Mouse (Mus musculus) mouse trophoblast stem cell (cell line): ENCODE data around the gene Cdc42ep4.

Source experiments
- in situ Hi-C, 2 experiments: fragments of 300-500 bp; cut with MseI, MboI; formaldehyde crosslinking; loops; 2 replicates in 1 of 2; 3 replicates in 1 of 2; pipeline ENCODE4 v1.15.1; 2025

Cdc42ep4 gene

DNA sequence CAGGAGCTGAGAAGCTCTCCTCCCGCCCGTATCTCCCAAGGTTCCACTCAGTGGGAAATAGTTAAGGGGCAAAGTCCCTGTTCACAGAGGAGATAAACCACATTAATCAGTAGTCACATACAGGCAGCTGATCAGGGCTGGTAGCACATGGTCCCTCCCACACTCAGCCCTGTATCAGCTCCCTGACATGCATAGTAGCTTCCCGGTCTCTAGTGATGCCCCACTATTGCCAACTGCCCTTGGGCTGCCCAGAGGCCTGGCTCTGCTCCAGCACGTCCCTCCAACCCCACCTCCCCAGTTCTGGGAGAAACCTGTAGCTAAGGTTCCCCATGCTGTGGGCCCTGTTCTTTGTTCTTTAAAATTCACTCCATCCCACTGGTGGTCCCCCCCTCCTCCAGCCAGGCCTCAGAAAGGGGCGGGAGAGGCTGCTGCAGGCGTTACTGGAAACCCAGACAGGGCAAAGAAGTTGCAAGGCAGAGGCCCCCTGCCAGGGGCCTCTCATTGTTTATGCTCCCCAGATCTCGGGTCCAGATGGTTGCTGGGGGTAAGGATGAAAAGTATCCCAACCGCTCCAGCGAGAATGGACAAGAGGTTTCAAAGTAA, 1.8 kb downstream of the Cdc42ep4 start:
- in situ Hi-C loops, result no loop called here

DNA sequence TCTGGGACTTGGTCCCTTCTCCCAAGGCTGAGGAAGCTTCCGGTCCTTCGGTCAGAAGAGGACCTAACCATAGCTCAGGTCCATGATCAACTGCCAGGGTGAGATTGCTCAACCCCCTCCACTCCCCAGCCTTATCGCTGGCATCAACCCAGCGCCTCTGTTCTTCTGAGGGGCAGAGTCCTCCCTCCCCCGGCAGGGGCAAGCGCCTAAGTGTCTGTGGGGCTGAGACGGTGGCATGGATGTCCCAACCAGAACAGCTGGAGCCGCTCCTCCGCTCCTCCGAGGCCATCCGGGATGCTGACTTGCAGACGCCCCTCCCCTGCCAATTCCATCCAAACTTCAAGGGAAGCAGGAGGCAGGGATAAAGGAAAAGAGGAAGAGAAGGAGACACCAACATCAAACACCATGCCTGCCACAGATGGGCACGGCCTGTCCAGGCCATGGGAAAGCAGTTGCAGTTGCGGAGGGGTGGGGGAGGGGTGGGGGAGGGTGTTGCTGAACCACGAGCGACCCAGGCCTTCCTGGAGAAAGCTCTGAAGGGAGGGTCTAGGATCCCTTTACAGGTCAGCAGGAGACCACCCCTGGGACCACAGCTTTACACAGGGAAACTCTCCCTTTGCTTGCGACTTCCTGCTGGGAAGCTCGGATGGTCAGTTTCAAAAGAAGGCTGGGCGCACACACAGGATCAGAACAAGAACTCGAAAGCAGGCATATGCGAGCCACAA, 2.7 kb downstream of the Cdc42ep4 start:
- in situ Hi-C loops, result no loop called here

GRCm38 (mm10) chr11:113747725-113748380, 3.8 kb downstream of the Cdc42ep4 start:
- in situ Hi-C loops, result no loop called here

DNA sequence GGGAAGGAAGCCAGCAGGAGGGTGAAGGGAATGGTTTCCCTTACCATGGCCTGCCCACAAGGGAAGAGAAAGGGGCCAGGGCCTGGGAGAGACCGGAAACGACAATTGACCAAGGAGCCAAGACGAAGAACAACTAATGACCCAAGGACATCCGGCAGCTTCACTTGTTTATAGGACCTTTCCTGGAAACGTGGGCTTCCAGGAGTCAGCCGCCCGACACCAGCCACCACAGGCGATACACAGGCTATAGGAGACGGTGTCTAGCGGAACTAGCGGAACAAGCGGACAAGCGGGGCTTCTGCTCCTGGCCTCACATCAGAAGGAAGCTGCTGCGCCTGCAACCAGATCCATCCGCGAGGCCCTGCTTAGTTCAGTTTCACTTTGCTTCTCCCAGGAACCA, 4.6 kb downstream of the Cdc42ep4 start:
- in situ Hi-C loops, result no loop called here

GRCm38 (mm10) chr11:113745961-113746360, 5.7 kb downstream of the Cdc42ep4 start:
- in situ Hi-C loops, result no loop called here

DNA sequence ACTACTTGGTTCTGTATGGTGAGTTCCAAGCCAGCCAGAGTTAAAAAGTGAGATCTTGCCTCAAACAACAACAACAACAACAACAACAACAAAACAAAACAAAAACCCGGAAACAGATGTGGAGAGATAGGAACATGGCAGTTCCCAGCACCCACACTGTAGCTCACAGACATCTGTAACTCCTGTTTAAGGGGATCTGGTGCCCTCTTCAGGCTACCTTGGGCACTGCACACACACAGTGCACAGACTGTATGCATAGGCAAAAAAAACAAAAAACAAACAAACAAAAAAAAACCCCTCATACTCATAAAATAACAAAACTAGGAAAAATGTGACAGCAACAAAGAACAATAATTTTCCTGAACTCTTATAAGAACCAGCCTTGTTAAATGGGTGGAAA, 8.7 kb downstream of the Cdc42ep4 start:
- in situ Hi-C loops, result no loop called here

- in situ Hi-C loops, result no loop called here
Observed at GRCm38 (mm10) chr11:113740100-113740499, 11.6 kb downstream of the Cdc42ep4 start.

- in situ Hi-C loops, result no loop called here
Observed at GRCm38 (mm10) chr11:113739213-113739612, 12.5 kb downstream of the Cdc42ep4 start.

DNA sequence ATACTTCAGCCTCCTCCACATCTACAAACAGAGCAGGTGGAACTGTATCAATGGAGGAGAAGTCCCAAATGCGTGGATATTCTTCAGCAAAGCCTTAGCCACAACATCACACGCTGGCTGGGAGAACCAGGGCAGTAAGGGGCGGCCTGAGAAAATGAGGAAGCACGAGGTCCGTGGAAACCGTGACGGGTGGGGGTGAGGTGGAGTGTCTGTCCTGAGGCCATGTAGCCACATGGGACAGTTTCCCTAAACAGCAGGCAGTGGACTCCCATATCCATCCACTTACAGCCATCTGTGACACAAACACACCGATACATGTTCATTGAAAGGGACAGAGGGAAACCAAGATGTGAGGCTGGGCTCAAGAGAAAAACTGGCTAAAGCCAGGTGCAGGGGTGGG, 13.8 kb downstream of the Cdc42ep4 start:
- in situ Hi-C loops, result no loop called here

DNA sequence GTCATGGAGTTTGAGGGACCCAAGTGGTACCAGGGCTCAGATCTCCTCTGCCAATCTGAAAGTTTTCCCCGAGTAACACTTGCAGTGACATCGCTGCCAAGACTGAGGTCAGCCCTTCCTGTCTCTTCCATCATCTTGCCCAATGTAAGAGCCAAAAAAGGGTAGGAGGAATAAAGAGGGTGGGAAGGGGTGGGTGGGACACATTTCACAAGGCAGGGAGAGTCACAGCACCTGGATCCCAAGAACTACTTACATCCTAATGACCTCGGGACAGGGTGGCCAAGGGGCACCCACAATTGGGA, 14.2 kb downstream of the Cdc42ep4 start:
- in situ Hi-C loops, result no loop called here

DNA sequence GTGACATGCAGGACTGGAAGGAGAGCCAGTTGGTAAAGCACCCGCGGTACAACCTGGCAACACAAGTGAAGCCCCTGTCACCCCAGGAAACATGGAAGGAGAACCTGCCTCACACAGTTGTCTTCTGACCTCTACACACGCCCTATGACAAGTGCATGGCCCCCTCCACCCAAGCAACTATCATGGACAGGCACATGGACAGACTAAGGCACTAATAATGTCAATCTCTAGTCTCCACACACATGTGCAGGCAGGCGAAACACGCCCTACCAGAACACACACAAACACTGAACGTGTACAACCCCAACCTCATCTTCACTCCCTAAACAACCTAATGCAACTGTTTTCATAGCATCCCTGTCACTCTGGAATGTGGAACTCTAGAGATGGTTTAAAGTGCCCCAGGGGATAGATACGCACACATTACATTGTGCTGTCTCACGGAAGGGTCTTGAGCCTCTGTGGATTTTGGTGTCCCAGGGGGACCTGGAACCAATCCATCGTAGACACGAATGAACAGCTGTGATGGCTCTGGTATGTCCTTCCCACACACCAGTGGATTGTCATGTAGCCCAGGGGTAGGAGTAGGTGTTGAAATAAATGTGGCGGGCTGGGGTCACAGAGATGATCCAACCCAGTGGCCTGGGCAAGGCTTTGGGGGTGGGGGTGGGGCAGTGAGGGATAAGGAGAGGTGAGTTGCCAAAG, 14.7 kb downstream of the Cdc42ep4 start:
- in situ Hi-C loops, result no loop called here

DNA sequence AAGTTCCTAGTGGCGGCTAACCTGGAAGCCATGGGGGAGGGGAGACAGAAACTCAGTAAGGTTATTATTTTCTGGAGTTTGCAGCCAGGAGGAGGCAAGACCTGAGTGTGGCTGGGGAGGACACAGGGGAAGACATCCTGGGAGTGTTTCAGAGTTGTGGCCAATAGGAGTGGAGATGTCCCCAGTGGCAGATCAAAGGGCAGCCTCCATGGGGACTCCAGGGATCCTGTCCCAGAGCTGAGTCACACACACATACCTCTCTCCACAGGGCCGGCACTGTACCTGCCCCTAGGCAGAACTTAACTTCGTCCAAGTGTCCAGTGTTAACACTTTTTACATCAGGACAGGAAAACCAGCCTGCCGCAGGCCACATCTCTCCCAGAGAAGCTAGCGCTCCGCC, 16.5 kb downstream of the Cdc42ep4 start:
- in situ Hi-C loops, result no loop called here

DNA sequence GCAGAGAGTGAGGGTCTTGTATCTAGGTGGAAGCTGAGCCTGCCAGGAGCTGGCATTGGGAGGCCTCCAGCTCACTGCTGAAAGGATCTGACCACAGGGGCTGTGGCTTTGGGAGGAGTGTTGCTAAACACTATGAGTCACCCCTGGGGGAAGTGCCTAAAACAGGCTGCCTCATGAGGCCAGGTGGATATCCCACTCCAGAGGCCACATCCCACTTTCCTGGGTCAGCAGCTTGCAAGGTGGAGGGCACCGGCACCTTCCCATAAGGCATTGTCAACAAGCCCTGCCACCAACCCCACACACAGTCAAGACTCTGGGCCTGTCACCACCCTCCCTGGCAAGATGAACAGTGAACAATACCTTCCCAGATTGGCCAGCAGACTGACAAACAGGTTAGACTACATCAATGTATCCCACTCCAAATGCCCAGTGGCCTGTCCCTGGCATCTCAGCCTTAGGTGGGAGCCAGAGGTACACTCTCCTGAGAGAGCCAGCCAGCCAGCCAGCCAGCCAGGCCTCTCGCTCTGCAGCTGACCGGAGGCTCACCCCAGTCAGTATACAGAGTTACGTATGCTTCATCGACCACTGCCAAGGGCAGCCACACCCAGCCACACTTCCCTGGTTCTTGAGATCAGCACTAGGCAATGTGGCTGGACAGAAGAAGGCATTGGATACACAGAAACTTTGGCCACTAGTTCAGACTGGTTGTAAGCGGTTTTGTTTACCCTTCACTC, 17.9 kb downstream of the Cdc42ep4 start:
- in situ Hi-C loops, result no loop called here

DNA sequence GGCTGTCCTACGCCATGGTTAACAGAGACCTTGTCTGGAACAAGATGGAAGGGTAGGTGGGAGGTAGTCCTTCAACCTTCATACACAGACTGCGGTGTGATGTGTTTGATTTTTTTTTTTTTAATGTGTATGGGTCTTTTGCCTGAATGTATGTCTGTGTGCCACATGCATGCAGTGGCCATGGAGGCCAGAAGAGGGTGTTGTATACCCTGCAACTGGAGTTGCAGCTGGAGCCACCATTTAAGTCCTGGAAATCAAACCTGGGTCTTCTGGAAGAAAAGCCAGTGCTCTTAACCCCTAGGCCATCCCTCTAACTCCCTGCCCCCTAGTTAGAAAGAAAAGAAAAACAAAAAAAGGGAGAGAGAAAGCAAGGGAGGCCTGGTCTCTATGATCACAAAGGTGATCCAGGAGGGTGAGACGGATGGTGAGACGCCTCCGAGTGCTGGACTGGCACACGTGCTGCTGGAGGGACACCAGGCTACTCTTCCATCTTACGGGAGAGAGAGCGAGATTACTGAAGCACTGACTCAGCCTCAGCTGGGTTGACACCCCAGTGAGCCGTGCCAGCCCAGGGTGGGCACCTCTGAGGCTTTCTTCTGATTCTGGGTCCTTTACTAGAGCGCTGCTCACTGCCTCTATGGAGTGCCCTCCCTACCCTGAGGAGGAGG, 19.6 kb downstream of the Cdc42ep4 start:
- in situ Hi-C loops, result no loop called here

GRCm38 (mm10) chr11:113730879-113731278, 20.8 kb downstream of the Cdc42ep4 start:
- in situ Hi-C loops, result no loop called here

GRCm38 (mm10) chr11:113729917-113730316, 21.8 kb downstream of the Cdc42ep4 start:
- in situ Hi-C loops, result no loop called here

- in situ Hi-C loops, result no loop called here
Observed at GRCm38 (mm10) chr11:113729239-113729638, 22.4 kb downstream of the Cdc42ep4 start.

- in situ Hi-C loops, result no loop called here
Observed at GRCm38 (mm10) chr11:113727992-113728391, 23.7 kb downstream of the Cdc42ep4 start.

- in situ Hi-C loops, result no loop called here
Observed at GRCm38 (mm10) chr11:113726994-113727888, 24.4 kb downstream of the Cdc42ep4 start.
